Mouse (Mus musculus): ENCODE measurements at regions not wholly inside any gene's neighbourhood (a gene's known extent, or its start where the extent isn't known, plus 50 kb on each side); places are given as distances from the start of the nearest gene placed in this dataset.

- no peak for DNase-seq
These were observed 77.3 kb upstream of the Pmfbp1 start for GRCm38 (mm10) chr8:109416327-109417100.

GRCm38 (mm10) chr8:109417222-109417621, 76.6 kb upstream of the Pmfbp1 start:
- DNase-seq = no peak

GRCm38 (mm10) chr8:109417971-109418370, 75.9 kb upstream of the Pmfbp1 start:
- no peak for DNase-seq

GRCm38 (mm10) chr8:109419029-109419596, 74.7 kb upstream of the Pmfbp1 start:
- no peak for DNase-seq

GRCm38 (mm10) chr8:109424004-109424403, 69.8 kb upstream of the Pmfbp1 start:
- DNase-seq = no peak

GRCm38 (mm10) chr8:109428551-109428950, 65.3 kb upstream of the Pmfbp1 start:
- no peak for DNase-seq

GRCm38 (mm10) chr8:109434538-109434937, 59.3 kb upstream of the Pmfbp1 start:
- no peak for DNase-seq

- no peak for DNase-seq
These were observed 57.8 kb upstream of the Pmfbp1 start for GRCm38 (mm10) chr8:109436056-109436455.

GRCm38 (mm10) chr8:109436830-109437567, 56.8 kb upstream of the Pmfbp1 start:
- no peak for DNase-seq

GRCm38 (mm10) chr8:109438531-109438930, 55.3 kb upstream of the Pmfbp1 start:
- DNase-seq = no peak
